22 mouse cellular contexts compared by ENCODE assay signal in the genomic region with DNA sequence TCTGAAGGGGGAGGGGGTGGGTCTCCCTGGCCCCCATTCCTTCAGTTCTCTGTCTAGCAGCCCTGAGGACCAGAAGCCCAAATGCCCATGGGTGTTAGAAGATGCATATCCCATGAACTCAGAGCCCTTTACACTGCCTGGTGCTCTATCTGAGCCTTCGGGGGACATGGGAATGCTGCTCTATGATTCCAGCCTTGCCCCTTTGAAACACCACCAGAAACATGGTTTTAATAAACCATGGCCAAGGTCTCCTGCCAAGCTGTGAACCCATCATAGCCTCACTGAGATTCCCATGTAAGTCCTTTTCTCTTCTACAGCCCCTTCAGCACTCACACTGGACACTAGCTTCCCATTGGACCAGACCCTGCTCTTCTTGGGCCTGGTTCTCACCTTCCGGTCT. TPM values are rescaled to one million over a fixed set of nuclear protein-coding genes. Genes with fewer than 3 reads are reported as not detected.
"Had no signal": no experiment of that assay in that cellular context is flagged by ENCODE, and none has a peak within 500 bp of the region (broad histone marks: within the 10 kb centered on the region; RNA-seq: fewer than 3 reads in every experiment).

No protein-coding gene starts in this region.

- H3K27me3 ChIP-seq: midbrain, embryonic 12.5 days; neural tube, embryonic 13.5 days; neural tube, embryonic 15.5 days; stomach, embryonic 15.5 days had no signal

- H3K9ac ChIP-seq: lung, embryonic 14.5 days; midbrain, embryonic 12.5 days; neural tube, embryonic 13.5 days; neural tube, embryonic 15.5 days; stomach, embryonic 15.5 days had no signal

- H3K9me3 ChIP-seq: midbrain, embryonic 10.5 days; midbrain, embryonic 12.5 days; neural tube, embryonic 13.5 days; neural tube, embryonic 15.5 days; stomach, embryonic 15.5 days had no signal

- H3K4me3 ChIP-seq: midbrain, embryonic 10.5 days; midbrain, embryonic 12.5 days; myocyte; neural tube, embryonic 13.5 days; neural tube, embryonic 15.5 days; stomach, embryonic 15.5 days had no signal

- ATAC-seq: midbrain, embryonic 16.5 days had no signal

- H3K36me3 ChIP-seq: midbrain, embryonic 10.5 days; midbrain, embryonic 12.5 days; neural tube, embryonic 13.5 days; neural tube, embryonic 15.5 days; stomach, embryonic 15.5 days had no signal

- H3K4me1 ChIP-seq: midbrain, embryonic 10.5 days; midbrain, embryonic 12.5 days; neural tube, embryonic 13.5 days; neural tube, embryonic 15.5 days; stomach, embryonic 15.5 days had no signal

- H3K27ac ChIP-seq: midbrain, embryonic 10.5 days; midbrain, embryonic 12.5 days; neural tube, embryonic 13.5 days; neural tube, embryonic 15.5 days; stomach, embryonic 15.5 days had no signal

- H3K4me2 ChIP-seq: lung, embryonic 14.5 days; midbrain, embryonic 12.5 days; neural tube, embryonic 13.5 days; neural tube, embryonic 15.5 days; stomach, embryonic 15.5 days had no signal

- DNase-seq: lung, adult 18-20 months; lung, embryonic 14.5 days; lung, postnatal 10 days; lung, postnatal 4 days; midbrain, embryonic 14.5 days; right cerebral cortex, postnatal 14 days; thymus, adult 18-20 months; thymus, postnatal 14 days; thymus, postnatal 36 days had no signal

RNA-seq across cellular contexts. Expression of gene Oas1g, which starts 2.6 kb away (rescaled TPM):
- total RNA-seq: megakaryocyte-erythroid progenitor cell, adult 5-6 weeks had no signal
- polyA plus RNA-seq: lung, embryonic 14.5 days; midbrain, embryonic 10.5 days; midbrain, embryonic 16.5 days; myocyte; neural tube, embryonic 11.5 days had no signal

RNA-seq across cellular contexts. Expression of gene Oas1d, which starts 24.3 kb away (rescaled TPM):
- total RNA-seq: megakaryocyte, adult 5-6 weeks; megakaryocyte-erythroid progenitor cell, adult 5-6 weeks had no signal
- polyA plus RNA-seq: liver, embryonic 16.5 days; lung, embryonic 14.5 days; lung, embryonic 16.5 days; midbrain, embryonic 10.5 days; midbrain, embryonic 12.5 days; midbrain, embryonic 14.5 days; myocyte; neural tube, embryonic 11.5 days; neural tube, embryonic 13.5 days; neural tube, embryonic 15.5 days; spleen, adult 2 months; stomach, embryonic 15.5 days had no signal

RNA-seq across cellular contexts. Expression of gene Oas1h, which starts 28.8 kb away (rescaled TPM):
- total RNA-seq: megakaryocyte, adult 5-6 weeks; megakaryocyte-erythroid progenitor cell, adult 5-6 weeks had no signal
- polyA plus RNA-seq: liver, embryonic 16.5 days; lung, embryonic 14.5 days; lung, embryonic 16.5 days; midbrain, embryonic 10.5 days; midbrain, embryonic 12.5 days; midbrain, embryonic 14.5 days; midbrain, embryonic 16.5 days; myocyte; neural tube, embryonic 11.5 days; neural tube, embryonic 13.5 days; neural tube, embryonic 15.5 days; spleen, adult 2 months; stomach, embryonic 15.5 days had no signal

RNA-seq across cellular contexts. Expression of gene Oas1f, which starts 42.9 kb away (rescaled TPM):
- total RNA-seq: megakaryocyte, adult 5-6 weeks; megakaryocyte-erythroid progenitor cell, adult 5-6 weeks had no signal
- polyA plus RNA-seq: liver, embryonic 16.5 days; lung, embryonic 14.5 days; lung, embryonic 16.5 days; midbrain, embryonic 10.5 days; midbrain, embryonic 12.5 days; midbrain, embryonic 14.5 days; midbrain, embryonic 16.5 days; myocyte; neural tube, embryonic 11.5 days; neural tube, embryonic 13.5 days; neural tube, embryonic 15.5 days; spleen, adult 2 months; stomach, embryonic 15.5 days had no signal
